Mouse (Mus musculus) heart, embryonic 10.5 days (tissue): Measurements from ENCODE around the gene Clasrp. TPM values are rescaled to one million over a fixed set of nuclear protein-coding genes. Genes with fewer than 3 reads are reported as not detected.

ENCODE experiments used
- DNase-seq: peaks from one replicate; pipeline ENCODE4 v3.0.0-alpha.2; 2017; ENCODE audit warnings: low spot score
- H3K27ac ChIP-seq: fragments of 300-500 bp; sonication (generic); 2 replicates; pipeline ENCODE4 v1.5.1; 2016; ENCODE audit warnings: mild to moderate bottlenecking
- H3K27me3 ChIP-seq: fragments of 300-500 bp; sonication (generic); 2 replicates; pipeline ENCODE4 v1.6.1; 2016; ENCODE audit warnings: mild to moderate bottlenecking; ENCODE audit not compliant: poor library complexity, insufficient read depth, severe bottlenecking
- H3K36me3 ChIP-seq: fragments of 300-500 bp; sonication (generic); 2 replicates; pipeline ENCODE4 v1.6.1; 2016; ENCODE audit warnings: mild to moderate bottlenecking, moderate library complexity
- H3K4me1 ChIP-seq: fragments of 300-500 bp; sonication (generic); 2 replicates; pipeline ENCODE4 v1.6.1; 2016; ENCODE audit warnings: mild to moderate bottlenecking
- H3K4me3 ChIP-seq: fragments of 300-500 bp; sonication (generic); 2 replicates; pipeline ENCODE4 v1.5.1; 2016; ENCODE audit warnings: mild to moderate bottlenecking, moderate library complexity
- H3K9me3 ChIP-seq: fragments of 300-500 bp; sonication (generic); 2 replicates; pipeline ENCODE4 v1.6.1; 2016; ENCODE audit warnings: mild to moderate bottlenecking, moderate library complexity
- WGBS: fragments of 180-500 bp; shearing (Covaris S2); methylation state at CpG from one replicate; pipeline ENCODE4 v1.1.7; 2016; 5-methylcytosine and 5-hydroxymethylcytosine counted together
- polyA plus RNA-seq: library from polyadenylated mRNA; unstranded; fragments of >200 nt; fragmentation: Nextera tagmentation; extraction: Ambion mirVana; gene quantifications from 2 replicates; pipeline ENCODE4 v1.2.1, GENCODE M21; 2016

Gene Clasrp
- polyA plus RNA-seq = 38.7 and 47.6 TPM in 2 replicates

DNA sequence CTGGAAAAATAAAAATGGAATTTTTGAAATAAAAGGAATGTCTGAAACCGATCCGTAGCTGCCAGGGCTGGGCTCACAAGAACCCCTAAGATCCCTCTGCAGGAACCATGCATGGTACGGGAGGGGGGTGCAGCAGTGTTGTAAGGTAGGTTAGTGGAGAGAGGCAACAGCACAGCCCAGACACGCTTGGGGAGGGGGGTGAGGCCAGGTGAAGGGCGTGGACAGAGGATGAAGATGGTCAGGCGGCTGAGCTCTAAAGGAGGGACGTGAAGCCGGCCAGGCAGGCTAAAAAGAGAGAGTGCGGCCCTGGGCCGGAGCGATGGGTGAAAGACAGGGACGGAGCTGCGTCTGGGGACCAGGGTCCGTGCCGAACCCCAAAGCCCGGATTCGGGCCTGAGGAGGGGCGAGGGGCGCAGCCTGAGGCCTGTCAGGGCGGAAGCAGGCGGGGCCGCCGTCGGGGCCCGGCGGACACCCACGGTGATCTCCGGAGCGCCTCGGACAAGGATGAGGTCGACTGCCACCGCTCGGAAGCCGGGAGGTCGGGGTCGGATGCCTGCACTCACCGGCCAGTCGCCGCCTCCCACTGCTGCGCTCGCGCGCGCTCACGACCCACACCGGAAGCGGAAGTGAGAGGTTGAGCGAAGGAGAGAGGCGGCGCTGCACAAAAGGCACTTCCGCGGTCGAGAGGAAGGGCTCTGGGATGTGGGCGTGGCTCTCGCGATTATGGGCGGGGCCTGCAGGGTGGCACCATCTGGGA is at the start of gene Clasrp:
Clasrp (minus strand) TSS at position 638 of the 757 bp plus-strand sequence.
- peak within 1 kb of the TSS; percentile 95 for H3K27ac ChIP-seq
- H3K4me1 ChIP-seq = peaks cover 26% of the 10 kb centered on the region
- H3K36me3 ChIP-seq = peaks cover 41% of the 10 kb centered on the region
- H3K27me3 ChIP-seq = no peaks in the 10 kb centered on the region
- peak within 1 kb of the TSS; percentile 99 for H3K4me3 ChIP-seq
- peak; percentile 98 for DNase-seq
- WGBS = 1% methylated on average over 57 of the region's 57 CpGs
- no peaks in the 10 kb centered on the region for H3K9me3 ChIP-seq

DNA sequence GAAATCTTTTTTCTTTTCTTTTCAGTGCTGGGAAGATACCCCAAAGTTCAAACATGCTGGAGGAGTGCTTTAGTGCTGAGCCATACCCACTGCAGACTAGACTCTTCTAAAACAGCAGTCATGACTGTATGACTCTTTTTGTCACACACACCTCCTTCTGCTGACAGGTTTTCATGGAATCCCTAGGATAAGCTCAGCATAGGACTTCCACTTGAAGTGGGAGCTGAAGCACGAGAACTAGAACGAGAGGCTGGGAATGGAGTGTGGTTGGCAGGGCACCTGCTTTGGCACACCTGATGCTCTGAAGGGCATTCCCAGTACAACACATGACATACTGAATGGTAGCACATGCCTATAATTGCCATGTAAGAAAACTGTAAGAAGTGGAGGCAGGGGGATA is 48.3 kb upstream of the Clasrp start:
- Histone ChIP-seq H3K9me3 (no peaks in the 10 kb centered on the region), H3K27me3 (no peaks in the 10 kb centered on the region), H3K4me3 (no peak overlapping the region), H3K4me1 (peaks cover 13% of the 10 kb centered on the region; the same call in 1 of the 2 replicates), H3K27ac (no peak overlapping the region), H3K36me3 (peaks cover 84% of the 10 kb centered on the region)
- DNase-seq = no peak
- 63% methylated on average over 2 of the region's 2 CpGs for WGBS

DNA sequence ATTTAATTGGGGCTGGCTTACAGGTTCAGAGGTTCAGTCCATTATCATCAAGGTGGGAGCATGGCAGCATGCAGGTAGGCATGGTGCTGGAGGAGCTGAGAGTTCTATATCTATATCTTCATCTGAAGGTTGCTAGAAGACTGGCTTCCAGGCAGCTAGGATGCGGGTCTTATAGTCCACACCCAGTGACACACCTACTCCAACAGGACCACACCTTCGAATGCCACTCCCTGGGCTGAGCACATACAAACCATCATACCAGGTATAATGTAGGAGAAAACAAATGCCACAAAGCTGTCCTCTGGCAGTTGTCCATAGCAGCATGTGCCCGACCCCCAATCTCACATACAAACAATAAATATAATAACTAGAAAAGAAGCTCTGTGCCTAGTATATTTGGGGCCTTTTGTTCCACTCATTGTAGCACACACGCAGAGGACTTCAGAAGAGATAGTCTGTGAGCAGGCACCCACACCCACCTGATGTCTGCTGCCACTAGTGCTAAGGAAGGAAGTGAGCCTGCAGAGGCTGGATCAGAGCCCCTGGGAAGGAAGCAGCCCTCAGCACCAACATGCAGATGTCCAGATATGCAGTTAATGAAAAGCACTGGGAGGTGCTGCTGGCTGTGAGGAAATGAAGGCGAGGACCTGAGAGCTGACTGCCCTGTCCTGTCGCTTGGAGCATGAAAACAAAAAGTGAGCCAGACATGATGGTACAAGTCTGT is 46.9 kb upstream of the Clasrp start:
- Histone ChIP-seq H3K4me3 (no peak overlapping the region), H3K4me1 (peaks cover 5% of the 10 kb centered on the region; the same call in 1 of the 2 replicates), H3K27me3 (no peaks in the 10 kb centered on the region), H3K36me3 (peaks cover 92% of the 10 kb centered on the region), H3K9me3 (no peaks in the 10 kb centered on the region), H3K27ac (no peak overlapping the region)
- DNase-seq = no peak
- WGBS = 85% methylated on average over 6 of the region's 6 CpGs

DNA sequence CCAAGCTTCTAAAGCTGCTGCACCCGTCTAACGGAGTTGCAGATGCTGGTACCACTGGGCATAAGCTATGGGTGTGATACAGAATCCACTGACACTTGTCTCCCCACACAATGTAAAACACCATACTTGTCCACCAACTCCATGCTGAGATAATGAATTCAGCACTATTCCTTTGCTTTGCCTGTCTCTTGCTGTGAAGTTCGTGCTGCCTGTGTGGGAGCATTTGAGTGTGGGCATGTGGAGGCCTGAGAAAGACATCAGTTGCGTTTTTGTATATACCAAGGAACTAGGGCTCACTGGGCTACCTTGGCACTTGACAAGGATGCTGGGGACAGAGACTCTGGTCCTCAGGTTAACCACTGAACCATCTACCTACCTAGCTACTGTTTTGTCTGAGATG is 36.9 kb upstream of the Clasrp start:
- Histone ChIP-seq H3K36me3 (peaks cover 99% of the 10 kb centered on the region), H3K4me3 (no peak overlapping the region), H3K27me3 (no peaks in the 10 kb centered on the region), H3K4me1 (no peaks in the 10 kb centered on the region), H3K27ac (no peak overlapping the region), H3K9me3 (no peaks in the 10 kb centered on the region)
- DNase-seq = no peak
- WGBS = 89% methylated on average over 4 of the region's 4 CpGs

DNA sequence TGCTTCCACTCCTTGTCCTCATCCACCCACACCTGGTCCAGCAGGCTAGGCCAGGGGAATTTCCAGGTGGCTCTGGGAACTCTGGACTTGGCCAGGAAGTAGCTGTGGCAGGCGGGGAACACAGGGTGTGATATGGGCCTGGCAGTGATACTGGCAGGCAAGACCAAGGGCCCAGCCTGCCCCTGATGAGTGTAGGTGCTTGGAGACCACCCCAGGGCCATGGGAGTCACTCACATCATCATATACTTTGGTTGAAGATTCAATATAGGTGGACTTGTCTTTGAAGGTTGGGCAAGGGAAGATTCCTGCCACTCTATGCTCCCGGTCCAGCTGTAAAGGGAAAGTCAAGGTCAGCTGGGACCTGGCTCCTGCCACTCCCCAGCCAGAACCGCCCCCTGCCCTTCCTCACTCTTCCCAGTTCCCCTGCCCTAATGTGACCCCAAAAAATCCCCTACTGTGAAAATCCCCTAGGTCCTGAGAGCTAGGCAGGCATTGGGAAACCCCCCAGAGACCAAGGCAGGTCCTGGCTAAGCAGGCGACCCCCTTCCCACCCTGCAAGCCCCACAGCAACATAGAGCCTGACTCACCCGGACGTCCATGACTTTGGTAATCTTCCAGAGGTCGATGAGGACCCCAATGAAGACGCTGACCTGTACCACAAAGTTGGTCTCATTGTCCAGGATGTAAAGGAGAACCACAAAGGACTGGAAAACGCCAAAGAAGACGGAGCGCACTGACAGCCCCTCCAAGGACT is 31.0 kb upstream of the Clasrp start:
- H3K27ac ChIP-seq = no peak overlapping the region
- no peaks in the 10 kb centered on the region for H3K27me3 ChIP-seq
- no peaks in the 10 kb centered on the region for H3K9me3 ChIP-seq
- H3K36me3 ChIP-seq = peaks cover 87% of the 10 kb centered on the region
- H3K4me1 ChIP-seq = peaks cover 4% of the 10 kb centered on the region; the same call in 1 of the 2 replicates
- DNase-seq = no peak
- 89% methylated on average over 11 of the region's 11 CpGs for WGBS
- no peak overlapping the region for H3K4me3 ChIP-seq

DNA sequence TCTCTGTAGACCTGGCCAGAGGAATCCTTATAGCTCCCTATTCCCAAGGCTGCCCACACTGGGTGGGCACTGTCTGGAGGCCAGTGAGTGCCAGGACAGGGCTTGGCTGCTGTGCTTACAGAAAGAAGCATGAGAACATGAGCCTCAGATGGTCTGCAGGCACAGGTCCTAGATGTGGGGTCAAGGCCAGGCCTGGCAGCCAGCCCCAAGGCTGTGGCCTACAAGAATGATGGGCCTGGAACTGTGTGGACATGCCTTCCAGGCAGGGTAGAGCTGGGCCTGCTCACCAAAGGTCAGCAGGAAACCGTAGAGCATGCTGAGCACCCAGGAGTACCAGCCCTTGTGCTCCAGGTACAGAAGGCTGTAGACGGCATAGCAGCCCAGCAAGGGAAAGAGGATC is 30.3 kb upstream of the Clasrp start:
- WGBS = 88% methylated on average over 2 of the region's 2 CpGs
- peaks cover 4% of the 10 kb centered on the region; the same call in 1 of the 2 replicates for H3K4me1 ChIP-seq
- peaks cover 81% of the 10 kb centered on the region for H3K36me3 ChIP-seq
- no peaks in the 10 kb centered on the region for H3K27me3 ChIP-seq
- no peaks in the 10 kb centered on the region for H3K9me3 ChIP-seq
- DNase-seq = no peak
- no peak overlapping the region for H3K4me3 ChIP-seq
- H3K27ac ChIP-seq = no peak overlapping the region

DNA sequence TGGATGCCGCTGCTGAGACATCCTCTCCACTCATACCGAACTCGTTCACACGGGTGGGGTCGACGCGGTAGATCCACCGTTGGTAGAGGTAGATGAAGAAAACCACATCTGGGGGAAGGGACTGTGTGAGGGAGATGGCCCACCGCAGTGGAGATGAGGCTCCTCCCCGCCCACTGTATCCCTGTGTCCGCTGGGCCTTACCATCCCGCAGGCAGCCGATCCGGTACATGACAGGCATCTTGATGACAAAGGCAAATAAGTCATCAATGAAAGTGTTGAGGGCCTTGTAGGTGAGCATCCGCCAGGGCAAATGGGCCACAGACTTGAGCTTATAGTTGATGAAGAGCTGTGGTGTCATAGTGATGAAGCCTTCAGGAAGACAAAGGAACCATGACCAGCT is 29.6 kb upstream of the Clasrp start:
- no peaks in the 10 kb centered on the region for H3K9me3 ChIP-seq
- 0 out of 2 replicates have a peak overlapping the region, but pooled peaks have one; percentile 6 for H3K27ac ChIP-seq
- WGBS = 92% methylated on average over 15 of the region's 15 CpGs
- H3K27me3 ChIP-seq = no peaks in the 10 kb centered on the region
- no peak for DNase-seq
- H3K36me3 ChIP-seq = peaks cover 74% of the 10 kb centered on the region
- peak overlapping the region; percentile 30; the same call in 1 of the 2 replicates for H3K4me3 ChIP-seq
- H3K4me1 ChIP-seq = peaks cover 4% of the 10 kb centered on the region; the same call in 1 of the 2 replicates

DNA sequence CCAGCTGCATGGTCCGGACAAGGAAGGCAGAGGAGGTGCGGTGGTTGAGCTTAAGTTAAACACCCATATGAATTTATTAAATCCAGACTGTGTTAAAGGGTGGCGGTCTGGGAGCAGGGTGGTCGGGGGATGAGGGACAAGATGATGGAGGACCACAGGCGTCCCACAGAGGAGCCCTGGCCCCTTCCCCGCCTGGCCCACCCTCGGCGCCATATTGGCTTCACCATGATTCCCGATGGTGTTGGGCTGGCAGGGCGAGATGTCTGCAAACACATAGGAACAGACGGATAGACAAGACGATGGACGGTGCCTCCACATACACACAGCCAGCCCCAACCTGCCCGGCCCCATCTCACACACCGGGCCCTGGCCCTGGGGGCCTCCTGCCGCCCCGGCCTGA is 28.9 kb upstream of the Clasrp start:
- no peak for DNase-seq
- Histone ChIP-seq H3K4me1 (peaks cover 4% of the 10 kb centered on the region; the same call in 1 of the 2 replicates), H3K27ac (0 out of 2 replicates have a peak overlapping the region, but pooled peaks have one; percentile 6), H3K9me3 (no peaks in the 10 kb centered on the region), H3K36me3 (peaks cover 67% of the 10 kb centered on the region), H3K27me3 (no peaks in the 10 kb centered on the region), H3K4me3 (peak overlapping the region; percentile 30)
- WGBS = 83% methylated on average over 17 of the region's 17 CpGs

DNA sequence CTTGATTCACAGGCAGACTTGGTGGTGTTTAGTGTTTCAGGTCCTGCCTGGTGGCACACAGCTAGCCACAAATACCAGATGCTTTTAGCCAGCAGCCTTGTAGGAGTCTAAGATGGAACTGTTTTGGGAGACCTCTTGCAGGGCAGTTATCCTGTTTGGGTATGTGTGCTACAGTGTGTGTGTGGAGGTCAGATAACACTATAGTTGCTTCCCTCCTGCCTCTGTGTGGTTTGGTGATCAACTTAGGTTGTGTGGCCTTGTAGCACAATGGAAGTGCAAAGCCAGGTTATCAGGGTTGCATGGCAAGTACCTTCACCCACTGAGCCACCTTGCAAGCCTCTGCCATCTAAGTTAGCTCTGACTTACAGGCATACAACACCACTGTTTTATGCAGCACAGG is 28.4 kb upstream of the Clasrp start:
- Histone ChIP-seq H3K27ac (no peak overlapping the region), H3K9me3 (no peaks in the 10 kb centered on the region), H3K36me3 (peaks cover 62% of the 10 kb centered on the region), H3K4me3 (no peak overlapping the region), H3K27me3 (no peaks in the 10 kb centered on the region), H3K4me1 (peaks cover 4% of the 10 kb centered on the region; the same call in 1 of the 2 replicates)
- no peak for DNase-seq

DNA sequence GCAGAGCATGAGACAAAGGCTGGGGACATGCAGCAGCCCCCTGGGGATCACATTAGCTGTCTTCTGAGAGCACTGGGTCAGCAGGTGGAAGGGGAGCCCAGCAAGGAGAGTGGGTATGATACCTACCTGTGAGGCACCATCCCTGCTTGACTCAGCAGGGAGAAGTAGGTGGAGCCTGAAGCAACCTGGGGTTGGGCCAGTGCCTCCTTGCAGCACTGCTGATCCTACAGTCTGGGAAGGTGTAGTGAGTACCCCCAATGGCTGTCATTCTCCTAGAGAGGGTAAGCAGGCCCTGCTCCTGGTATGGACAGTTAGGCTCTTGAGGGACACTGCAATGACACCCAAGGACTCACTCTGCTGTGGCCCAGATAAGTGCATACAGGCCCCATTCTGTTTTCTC is 28.0 kb upstream of the Clasrp start:
- H3K36me3 ChIP-seq = peaks cover 58% of the 10 kb centered on the region
- H3K27me3 ChIP-seq = no peaks in the 10 kb centered on the region
- no peak for DNase-seq
- no peaks in the 10 kb centered on the region for H3K9me3 ChIP-seq
- no peak overlapping the region for H3K27ac ChIP-seq
- H3K4me3 ChIP-seq = no peak overlapping the region
- peaks cover 4% of the 10 kb centered on the region; the same call in 1 of the 2 replicates for H3K4me1 ChIP-seq

DNA sequence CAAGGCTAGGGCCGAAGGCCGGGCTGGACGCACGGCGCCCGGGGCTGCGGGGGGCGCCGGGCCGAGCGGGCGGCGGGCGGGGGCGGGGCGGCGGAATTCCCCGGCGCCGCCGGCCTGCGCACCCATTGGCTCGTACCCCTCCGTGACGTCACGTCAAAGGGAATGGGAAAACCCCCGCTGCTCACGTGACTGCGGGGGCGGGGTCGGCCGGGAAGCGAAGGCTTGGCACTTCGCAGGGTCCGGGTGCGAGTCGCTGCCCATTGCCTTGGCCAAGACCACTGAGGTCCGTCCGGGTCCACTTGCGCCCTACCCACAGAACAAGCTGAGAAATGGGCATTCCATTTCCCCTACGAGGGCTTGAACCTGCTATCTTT is 25.1 kb upstream of the Clasrp start, which contains the start of gene Relb:
Relb (minus strand) TSS at position 78 of the 374 bp plus-strand sequence.
- H3K4me1 ChIP-seq = peaks cover 4% of the 10 kb centered on the region; the same call in 1 of the 2 replicates
- peak within 1 kb of the TSS; percentile 59 for H3K27ac ChIP-seq
- H3K36me3 ChIP-seq = peaks cover 28% of the 10 kb centered on the region
- no peaks in the 10 kb centered on the region for H3K27me3 ChIP-seq
- no peaks in the 10 kb centered on the region for H3K9me3 ChIP-seq
- peak within 1 kb of the TSS; percentile 76 for H3K4me3 ChIP-seq
- 2% methylated on average over 40 of the region's 41 CpGs for WGBS
- peak; percentile 95 for DNase-seq

DNA sequence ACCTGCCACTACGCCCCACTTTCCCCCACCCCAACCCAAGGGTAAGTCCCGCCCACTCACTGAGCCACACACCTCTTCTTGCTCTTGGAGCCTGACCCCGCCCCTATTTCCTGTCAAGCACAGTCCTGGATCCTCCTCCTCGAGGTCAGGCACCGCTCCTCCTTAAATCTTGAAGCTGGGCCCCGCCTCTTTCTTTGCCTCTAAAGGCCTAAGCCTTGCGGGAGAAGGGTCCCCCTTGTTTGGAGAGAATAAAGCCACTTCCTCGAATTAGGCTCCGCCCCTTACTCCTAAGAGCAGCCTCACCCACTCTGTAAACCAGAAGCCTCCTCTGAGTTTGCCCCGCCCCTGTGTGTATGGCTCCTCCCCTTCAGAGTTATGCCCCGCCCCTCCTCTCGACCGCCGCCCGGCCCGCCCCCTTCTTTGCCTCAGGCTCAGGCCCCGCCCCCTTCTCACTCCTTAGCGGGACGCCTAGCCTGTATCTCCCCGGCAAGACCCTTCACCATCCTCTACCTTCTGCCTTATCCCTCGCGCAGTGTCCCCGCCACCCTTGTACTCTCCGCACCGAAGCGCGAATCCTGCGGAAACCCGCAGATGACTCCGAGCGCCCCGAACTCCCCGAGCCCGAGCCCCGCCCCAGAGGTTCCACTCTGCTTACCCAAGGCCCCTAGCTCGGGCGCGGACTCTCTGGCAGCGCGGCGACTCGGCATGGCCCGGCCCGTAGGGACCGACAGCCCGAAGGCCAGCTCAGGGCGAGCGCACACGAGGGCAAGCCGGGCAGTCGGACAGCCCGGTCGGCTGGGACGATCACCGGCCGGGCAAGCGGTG is 24.5 kb upstream of the Clasrp start:
- no peaks in the 10 kb centered on the region for H3K27me3 ChIP-seq
- peak; percentile 98 for DNase-seq
- peaks cover 4% of the 10 kb centered on the region; the same call in 1 of the 2 replicates for H3K4me1 ChIP-seq
- no peaks in the 10 kb centered on the region for H3K9me3 ChIP-seq
- peak overlapping the region; percentile 59 for H3K27ac ChIP-seq
- peak overlapping the region; percentile 76 for H3K4me3 ChIP-seq
- under 1% methylated on average over 57 of the region's 57 CpGs for WGBS
- peaks cover 22% of the 10 kb centered on the region for H3K36me3 ChIP-seq
